Mouse (Mus musculus): ENCODE results near the gene Ndufv2. TPM values are rescaled to one million over a fixed set of nuclear protein-coding genes. Genes with fewer than 3 reads are reported as not detected.

Ndufv2 gene
- polyA plus RNA-seq, 1 experiment: 134 TPM

GRCm38 (mm10) chr17:66031991-66032390 is 69.4 kb downstream of the Ndufv2 start:
- no peaks in the 10 kb centered on the region for H3K27me3 ChIP-seq (ENCODE audit: control insufficient read depth, insufficient read depth, insufficient read length)
- H3K79me3 ChIP-seq (ENCODE audit: low read depth): no peaks in the 10 kb centered on the region
- H3K79me2 ChIP-seq (ENCODE audit: control insufficient read depth, insufficient read depth): no peaks in the 10 kb centered on the region
- H3K36me3 ChIP-seq (ENCODE audit: control insufficient read depth, insufficient read depth): peaks cover 19% of the 10 kb centered on the region
- no peak overlapping the region for H3ac ChIP-seq (ENCODE audit: control insufficient read depth, insufficient read length, low read depth)
- no peak overlapping the region for H3K4me3 ChIP-seq (ENCODE audit: insufficient read depth, poor library complexity, severe bottlenecking)
- no peak for TF ChIP-seq MAX (IDR thresholded peaks at IDR 0.05)

Other genes starting within 250 kb of the Ndufv2 start
- 21.9 TPM for gene Ralbp1, start 215.8 kb downstream of the Ndufv2 start, polyA plus RNA-seq (2012; fragmentation: generic; extraction: Trizol)
- 18.8 TPM for gene Twsg1, start 150.3 kb downstream of the Ndufv2 start, polyA plus RNA-seq (2012; fragmentation: generic; extraction: Trizol)
- 3.1 TPM for gene Ankrd12, start 24.5 kb downstream of the Ndufv2 start, polyA plus RNA-seq (2012; fragmentation: generic; extraction: Trizol)
- gene Washc1, start 10.0 kb upstream of the Ndufv2 start, polyA plus RNA-seq (2012; fragmentation: generic; extraction: Trizol): 34.5 TPM
- gene Ddx11, start 22.0 kb upstream of the Ndufv2 start, polyA plus RNA-seq (2012; fragmentation: generic; extraction: Trizol): 10.0 TPM